Mouse (Mus musculus) forelimb bud, embryonic 11.5 days (tissue): ENCODE data around the gene Taar9.
"Not testable (repeated sequence)": the region's sequence is repeated elsewhere in the genome, so short reads cannot be mapped to it uniquely, and the experiment has no call there.

Experiments
- DNase-seq: peaks from one replicate; pipeline ENCODE4 v3.0.0-alpha.2; 2012; ENCODE audit warnings: low read depth, low spot score

Taar9 gene

DNA sequence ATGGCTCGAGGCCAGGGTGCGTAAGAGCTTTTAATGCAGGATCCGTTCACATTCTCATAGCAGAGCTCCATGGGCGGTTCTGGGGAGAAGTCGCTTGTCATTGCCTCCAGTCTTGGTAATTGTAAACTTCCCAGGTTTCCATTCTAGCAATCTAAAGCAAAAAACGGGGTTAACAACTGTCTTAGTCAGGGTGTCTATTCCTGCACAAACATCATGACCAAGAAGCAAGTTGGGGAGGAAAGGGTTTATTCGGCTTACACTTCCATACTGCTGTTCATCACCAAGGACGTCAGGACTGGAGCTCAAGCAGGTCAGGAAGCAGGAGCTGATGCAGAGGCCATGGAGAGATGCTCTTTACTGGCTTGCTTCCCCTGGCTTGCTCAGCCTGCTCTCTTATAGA lies at the start of gene Taar9:
Gene Taar9 (minus strand): TSS at position 101 of the 400 bp plus-strand sequence.
- DNase-seq = not testable (repeated sequence)

DNA sequence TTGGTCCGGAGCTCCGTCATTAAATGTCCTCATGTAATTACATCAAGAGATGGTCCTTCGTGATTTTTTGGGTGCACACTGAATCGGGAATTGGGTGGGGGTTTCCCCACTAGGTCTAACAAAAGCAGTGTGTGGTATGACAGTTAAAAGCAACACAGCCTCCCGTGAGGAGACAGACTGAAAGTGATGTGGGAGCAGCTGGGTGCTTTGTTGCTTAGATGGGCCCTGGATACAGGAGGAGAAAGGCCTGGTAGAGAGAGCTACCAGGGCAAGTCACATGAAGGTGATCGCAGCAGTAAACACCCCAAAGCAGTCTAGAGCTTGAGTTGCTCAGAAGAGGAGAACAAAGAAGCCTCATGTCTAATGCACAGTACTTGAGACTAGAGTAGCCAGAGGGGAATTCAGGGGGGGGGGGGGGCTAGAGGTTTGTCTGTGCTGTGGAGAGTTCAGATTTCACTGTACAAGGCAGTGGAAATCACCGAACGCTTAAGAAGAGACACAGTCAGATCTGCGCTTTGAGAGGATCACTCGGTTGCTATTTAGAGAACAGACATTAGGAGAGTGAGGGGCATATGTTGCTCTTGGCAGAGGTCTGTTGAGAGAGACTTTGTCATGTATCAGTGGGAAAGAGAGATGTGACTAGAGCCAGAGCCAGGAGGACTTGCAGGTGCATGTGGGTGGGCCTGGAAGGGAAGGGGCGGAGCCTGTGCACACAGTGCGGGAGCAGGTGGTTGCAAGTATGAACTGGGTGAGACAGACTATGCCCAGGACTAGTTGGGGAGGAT lies 49.3 kb upstream of the Taar9 start:
- DNase-seq = no peak

DNA sequence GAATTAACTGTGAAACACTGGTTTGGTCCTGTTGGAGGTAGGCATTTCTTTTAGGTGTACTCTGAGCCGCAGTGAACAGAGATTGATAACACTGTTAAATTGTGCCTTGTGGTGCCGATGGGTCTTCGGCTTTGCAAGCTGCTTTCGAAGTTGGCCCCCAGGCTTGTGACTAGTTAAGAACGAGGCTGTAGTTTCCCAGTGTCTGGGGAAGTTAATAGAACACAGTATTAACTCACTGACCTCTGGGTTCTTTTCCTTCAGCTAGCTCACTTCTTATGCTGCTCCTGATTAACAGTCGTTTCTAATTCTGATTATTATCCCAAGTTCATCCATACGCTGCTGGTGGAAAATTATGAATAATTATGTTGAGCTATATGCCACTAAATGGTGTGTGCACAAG lies 40.8 kb upstream of the Taar9 start:
- no peak for DNase-seq

DNA sequence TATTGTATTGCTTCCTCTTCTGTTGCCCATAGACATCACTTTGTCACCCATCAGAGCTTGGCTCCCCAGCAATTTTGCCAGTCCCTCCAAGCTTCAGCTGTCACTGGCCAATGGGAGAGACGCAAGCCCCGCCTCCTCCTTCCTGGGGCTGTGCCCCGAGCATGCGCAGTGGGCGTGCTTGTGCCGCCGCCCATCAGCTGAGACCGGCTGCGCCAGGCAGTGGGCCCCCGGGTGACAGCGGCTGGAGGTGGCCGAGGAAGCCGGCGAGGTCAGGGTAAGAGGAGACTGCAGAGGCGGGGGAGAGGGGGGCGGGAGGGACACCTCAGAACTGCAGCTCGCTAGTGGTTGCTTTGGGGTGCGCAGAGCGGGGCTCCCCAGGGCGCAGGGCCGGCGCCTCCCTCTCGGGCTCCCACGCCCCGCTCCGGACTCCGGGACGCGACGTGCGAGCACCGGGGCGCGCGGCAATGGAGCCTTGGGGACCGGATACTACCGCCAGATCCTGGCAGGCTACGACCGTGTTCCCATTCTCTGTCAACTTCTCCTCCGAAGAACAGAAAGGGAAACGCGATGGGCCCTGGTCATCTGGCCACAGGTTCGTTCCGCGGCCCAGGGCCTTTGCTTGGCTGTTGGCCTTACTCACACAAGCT lies 39.9 kb upstream of the Taar9 start, which contains the start of gene Stx7:
Gene Stx7 (plus strand): TSS at position 168 of the 647 bp plus-strand sequence.
- DNase-seq = peak; percentile 90

DNA sequence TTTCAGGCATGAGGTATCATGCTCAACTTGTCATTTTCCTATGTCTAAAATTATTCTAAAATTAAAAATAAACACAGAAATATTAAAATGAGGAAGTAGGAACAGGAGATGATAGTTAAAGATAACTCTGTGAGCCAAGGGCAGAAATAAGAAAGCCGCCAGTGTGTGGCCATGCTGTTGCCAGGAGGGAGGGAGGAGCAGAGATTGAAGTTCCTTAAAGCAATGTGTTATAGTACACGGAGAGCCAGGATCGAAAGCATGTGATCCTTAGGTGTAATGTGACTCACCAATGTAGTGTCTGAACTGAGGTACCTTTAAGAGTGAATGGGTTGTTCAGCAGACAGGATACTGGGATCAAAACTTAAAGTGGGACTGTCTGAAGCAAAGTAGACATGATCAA lies 33.4 kb upstream of the Taar9 start:
- DNase-seq = no peak

DNA sequence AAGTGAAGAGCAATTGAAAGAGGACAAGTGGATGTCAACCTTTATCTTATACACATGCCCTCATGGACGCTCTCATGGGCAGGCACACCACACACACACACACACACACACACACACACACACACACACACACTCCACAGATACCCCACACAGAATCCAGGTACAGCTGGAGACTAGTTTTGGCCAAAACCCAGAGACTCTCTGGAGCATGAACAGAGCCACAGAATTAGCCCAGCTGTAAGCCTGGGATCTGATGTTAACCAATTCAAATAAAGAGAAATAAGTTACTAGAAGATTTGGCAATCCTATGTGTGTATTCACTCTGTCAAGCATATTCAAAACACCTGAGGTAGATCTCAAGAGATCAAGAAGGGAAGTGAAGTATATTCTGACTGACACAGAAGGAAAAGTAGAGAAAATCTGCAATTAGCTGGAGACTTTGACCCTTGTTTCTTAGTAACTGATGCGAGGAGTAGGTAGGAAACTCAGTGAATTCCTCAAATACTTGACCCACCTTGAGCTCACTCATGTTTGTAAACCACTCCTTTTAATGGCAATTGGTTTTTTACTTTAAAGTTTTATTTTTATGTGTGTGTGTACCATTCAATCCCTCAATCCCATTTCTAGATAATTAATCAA lies 29.4 kb upstream of the Taar9 start:
- no peak for DNase-seq

DNA sequence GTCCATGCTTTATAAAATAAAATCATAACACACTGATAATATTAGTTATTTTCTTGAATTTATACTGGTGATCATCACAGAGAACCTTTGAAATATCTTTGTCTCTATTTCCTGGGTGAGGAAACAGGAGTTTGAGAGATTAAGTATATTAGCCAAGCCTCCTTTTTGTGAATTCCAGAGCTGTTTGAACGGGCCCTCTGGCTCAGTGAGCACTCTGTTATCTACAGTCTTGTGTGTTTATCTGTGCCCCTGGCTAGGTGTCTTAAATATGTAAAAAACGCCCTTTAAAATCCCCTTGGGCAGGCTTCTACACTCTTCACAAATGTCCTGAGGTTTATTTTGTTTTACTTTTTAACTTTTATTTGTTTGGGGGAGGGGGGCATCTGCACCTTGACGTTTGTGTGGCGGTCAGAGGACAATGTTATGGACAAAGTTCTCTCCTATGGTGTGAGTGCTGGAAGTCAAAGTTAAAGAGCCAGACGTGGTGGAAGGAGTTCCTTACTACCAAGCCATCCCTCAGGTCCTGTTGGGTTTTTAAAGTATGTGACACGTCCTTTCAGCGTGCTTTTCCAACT lies 24.8 kb upstream of the Taar9 start:
- DNase-seq = no peak

DNA sequence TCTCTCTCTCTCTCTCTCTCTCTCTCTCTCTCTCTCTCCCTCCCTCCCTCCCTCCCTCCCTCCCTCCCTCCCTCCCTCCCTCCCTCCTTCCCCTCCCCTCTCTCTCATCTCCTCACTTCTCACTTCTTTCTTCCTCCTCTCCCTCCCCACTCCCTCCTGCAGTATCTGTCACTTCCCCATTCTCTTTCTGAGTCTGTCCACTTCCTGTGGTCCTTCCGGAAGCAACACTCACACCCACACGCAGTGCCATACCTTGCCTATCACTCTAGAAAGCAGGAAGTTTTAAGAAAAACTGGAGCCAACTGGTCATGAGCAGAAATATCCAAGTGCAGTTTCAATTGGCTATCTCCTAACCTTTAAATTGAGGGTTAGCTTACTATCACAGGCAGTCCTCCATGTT lies 23.8 kb upstream of the Taar9 start:
- DNase-seq = no peak

DNA sequence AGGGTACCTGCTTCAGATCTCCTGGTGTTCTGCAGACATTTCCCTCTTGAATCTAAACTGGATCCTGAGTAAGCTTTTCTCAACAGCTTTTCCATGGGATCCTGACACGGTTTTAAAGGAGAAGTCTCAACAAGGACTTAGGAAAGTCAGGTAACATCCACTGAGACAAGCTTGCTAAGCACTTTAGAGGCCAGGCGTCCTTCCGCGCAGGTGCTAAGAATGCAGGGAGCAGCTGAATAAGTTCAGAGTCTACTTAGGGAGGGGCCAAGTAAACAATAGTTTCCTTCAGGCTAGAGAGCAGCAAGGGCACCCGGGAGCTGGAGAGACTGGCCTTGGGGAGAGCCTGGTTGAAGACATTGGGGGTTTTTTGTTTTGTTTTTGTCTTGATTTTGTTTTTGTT lies 22.9 kb upstream of the Taar9 start:
- no peak for DNase-seq

DNA sequence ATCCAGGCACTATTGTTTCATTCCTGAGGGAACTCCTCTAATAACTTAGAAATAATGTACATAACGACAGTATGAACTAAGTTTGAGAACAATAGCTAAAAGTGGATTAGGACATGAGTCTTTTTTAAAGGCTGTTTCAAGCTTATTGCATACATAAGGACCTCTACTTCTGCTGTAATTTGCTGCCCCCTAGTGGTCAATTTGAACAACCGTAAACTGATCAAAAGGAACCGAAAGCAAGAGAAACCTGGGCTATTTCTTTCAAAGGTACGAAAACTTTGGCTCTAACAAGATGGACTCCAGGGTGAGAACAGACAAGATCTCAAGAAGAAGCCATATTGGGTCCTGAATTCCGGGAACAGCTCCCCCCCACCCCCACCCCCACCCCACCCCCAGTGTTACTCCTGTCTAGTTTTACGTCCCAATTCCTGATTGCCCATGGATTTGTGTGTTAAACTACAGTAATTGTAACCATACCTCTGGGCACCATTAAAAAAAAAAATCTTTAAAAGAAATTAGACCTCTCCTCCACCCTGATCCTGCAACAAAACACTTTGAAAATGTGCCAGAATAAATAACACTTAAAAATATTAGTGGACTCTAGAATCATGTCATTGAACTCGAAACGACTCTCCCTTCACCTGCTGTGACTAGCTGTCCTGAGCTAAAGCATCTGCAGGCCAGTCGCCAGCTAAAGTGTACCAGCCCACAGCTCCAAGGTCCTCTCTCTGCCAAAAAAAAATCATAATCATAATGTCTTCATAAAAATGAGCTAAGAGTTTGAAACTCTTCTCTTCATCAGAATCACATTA lies 22.3 kb upstream of the Taar9 start:
- peak; percentile 82 for DNase-seq

DNA sequence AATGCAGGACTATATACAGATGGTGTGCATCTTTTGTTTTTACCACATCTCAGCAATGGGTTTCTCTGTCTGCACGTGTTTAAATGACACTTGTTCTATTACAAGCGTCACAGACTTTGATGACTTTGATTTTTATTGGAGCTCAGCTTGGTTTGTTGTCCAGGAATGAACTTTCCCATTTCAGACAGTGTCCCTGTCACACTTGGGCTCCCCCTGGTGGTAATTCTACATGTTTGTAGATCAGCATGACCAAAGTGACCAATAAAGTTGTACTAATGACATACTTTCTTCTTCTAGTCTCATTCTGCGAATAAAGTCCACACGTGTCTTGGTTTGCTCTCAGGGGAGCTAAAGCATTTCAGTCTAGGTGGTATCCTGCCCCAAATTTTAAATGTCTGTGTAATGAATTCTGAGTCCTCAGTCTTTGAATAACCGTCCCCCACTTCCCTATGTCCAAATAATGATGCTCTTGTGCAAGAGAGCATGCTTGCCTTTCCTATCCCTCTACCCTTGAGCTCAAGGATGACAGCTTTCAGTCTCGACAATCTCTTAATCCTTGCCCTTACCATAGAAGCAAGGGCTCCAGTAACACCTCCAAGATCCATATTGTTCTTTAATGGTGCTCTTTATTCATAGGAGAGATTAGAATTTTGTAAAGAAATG lies 1.9 kb upstream of the Taar9 start:
- peak; percentile 54 for DNase-seq

DNA sequence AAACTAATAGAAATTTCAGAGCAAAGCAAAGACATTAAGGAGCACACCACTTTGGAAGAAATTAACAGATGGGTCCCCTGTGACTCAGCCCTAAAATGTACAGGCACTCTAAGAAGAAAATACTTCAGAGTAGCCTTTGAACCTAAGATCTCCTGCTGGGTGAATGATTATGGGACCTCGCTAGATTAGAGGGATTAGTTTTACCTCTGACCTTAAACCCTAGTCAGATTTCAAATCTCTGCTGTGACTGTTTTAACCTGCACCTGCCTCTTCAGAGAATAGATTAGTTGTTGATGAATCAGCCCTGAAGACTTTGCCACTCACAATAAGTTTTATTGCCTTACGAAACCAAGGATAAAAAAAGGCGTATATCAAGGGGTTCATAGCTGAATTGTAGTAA lies 1.1 kb downstream of the Taar9 start:
- no peak for DNase-seq

DNA sequence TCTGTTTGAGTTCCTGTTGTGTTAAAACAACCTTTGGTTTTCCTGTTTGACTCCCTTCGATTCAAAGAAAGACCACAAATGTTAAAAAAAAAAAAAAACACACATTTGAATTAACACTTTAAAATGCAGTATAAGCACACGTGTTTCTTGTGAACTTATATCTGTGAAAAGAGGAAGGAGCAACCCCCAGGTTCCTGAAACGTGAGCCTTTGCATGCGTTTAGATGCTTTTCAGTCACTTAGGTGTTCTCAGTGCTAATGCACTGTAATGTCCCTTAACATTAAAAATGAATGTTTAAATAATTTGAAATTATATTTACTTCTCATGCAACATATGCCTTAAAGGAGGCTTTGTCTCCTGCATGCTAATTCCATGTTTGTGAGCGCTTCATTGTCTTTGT lies 1.6 kb downstream of the Taar9 start:
- DNase-seq = no peak

DNA sequence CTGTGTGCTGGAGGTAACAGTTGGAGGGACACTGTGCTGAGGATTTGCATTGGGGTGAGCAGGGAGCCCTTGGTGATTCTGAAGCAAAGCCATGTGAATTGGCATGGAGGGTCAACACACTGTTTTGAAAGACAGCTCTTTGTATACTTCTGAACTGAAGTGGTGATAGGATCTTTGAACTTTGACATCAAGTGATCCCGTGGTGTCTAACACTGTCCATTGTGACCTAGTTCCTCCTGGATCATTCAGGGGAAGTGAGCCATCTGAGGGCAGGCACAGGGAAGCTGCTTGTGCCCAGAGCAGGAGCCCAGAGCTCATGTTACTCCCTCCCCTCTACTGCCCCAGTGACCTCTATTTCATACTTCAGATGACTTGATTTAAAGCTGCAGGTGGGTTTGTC lies 6.0 kb downstream of the Taar9 start:
- DNase-seq = not testable (repeated sequence)

DNA sequence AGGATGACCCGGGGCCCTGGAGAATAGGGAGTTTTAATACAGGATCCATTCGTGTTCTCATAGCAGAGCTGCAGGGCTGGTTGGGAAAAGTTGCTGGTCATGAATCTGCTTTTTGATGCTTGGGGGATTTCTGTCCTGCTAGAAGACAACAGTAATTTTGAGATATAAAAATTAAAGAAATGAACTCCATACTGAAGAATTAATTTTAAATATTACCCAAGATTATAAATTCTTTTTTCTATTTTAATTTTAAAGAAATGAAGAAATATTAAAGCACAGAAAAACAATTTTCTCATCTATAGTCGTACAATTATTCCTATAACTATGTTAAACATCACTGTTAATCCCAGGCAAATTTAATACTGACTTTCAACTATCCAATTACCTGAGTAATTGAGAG lies 7.5 kb downstream of the Taar9 start, which contains the start of gene Taar8c:
Gene Taar8c (minus strand): TSS at position 101 of the 400 bp plus-strand sequence.
- not testable (repeated sequence) for DNase-seq

DNA sequence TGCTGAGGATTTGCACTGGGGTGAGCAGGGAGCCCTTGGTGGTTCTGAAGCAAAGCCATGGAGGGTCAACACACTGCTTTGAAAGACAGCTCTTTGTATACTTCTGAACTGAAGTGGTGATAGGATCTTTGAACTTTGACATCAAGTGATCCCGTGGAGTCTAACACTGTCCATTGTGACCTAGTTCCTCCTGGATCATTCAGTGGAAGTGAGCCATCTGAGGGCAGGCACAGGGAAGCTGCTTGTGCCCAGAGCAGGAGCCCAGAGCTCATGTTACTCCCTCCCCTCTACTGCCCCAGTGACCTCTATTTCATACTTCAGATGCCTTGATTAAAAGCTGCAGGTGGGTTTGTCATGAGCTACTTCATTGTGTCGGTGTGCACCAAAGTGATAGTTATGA lies 12.3 kb downstream of the Taar9 start:
- not testable (repeated sequence) for DNase-seq

DNA sequence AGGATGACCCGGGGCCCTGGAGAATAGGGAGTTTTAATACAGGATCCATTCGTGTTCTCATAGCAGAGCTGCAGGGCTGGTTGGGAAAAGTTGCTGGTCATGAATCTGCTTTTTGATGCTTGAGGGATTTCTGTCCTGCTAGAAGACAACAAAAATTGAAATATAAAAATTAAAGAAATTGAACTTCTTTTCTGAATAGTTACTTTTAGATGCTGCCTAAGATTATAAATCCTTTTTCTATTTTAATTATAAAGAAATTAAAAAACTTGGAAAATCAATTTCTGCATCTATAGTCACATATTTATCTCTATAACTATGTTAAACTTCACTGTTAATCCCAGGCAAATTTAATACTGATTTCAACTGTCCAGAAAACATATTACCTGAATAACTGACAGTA lies 17.1 kb downstream of the Taar9 start, which contains the start of gene Taar8b:
Gene Taar8b (minus strand): TSS at position 101 of the 400 bp plus-strand sequence.
- DNase-seq = no peak

DNA sequence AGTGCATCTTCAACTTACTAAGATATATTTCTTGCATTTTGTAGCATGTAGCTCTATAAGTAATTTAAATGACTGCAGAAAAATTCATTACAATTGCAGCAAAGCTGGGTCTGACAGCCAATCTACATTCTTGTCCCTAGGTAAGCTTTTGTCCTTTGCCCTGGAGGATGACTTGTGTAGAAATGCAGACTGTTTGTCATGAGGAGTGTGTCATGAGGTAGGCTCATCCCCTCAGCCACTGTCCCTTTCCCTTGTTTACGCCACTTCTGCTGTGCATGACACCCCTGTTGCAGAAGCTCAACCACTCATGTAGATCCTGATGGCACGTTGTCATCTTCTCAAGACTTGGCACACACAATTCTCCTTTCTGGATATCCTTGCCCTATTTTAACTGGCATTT lies 22.2 kb downstream of the Taar9 start:
- DNase-seq = no peak

DNA sequence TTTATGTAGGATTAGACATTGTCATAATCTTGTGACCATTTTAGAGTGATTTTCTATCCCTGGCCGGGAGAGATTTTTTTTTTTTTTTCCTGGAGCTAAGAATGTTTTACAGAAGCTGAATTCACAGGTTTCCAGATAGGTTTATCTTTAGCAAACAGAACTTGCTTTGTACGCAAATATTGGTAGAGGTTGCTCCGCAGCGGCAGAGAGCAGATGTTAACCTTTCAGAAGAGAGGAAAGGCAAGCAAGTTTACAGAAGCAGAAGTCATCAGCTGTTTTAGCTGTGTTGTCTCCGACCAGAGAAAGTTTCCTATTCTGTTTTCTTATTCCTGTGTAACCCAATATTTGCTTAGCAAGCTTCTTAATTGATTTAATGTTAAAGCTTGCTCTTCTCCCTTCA lies 22.8 kb downstream of the Taar9 start:
- DNase-seq = no peak

DNA sequence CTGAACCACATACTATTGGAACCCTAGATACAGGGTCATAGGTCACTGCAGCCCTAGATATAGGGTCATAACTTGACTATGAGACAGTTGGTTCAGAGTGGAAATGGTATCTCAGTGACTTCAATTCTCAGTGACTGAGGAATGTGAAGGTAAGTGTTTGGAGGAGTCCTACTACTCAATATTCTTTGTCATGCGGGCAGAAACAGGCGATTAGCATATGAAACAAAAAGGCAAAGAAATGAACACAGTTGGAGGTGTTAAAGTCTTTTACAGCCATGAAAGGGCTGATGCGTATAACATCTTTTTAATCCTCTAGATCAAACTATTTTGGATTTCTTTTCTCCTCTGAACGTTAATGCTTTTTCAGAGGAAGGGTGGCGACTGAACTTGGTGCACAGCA lies 23.4 kb downstream of the Taar9 start:
- DNase-seq = no peak

DNA sequence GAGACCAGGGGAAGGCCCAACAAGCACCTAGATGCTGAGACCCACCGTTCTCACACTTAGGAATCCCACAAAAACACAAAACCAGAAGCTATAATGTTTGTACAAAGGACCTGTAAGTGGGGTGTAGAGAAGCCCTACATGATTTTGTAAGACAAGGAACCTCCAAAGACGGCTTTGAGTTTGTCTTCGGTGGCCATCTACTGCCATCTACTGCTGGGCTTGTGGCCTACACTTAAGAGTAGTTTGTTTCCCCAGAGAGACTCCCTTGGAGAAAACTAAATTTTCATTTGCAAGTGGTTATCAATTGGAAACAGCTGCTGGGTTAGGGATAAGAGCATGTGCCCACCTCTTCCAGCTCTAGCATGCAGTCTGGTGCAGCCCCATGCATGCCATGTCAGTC lies 29.2 kb downstream of the Taar9 start:
- DNase-seq = peak; percentile 47
